22 mouse cellular contexts compared by ENCODE assay signal in genomic region chr4:144441095-144441494, GRCm38 (mm10). TPM values are rescaled to one million over a fixed set of nuclear protein-coding genes. Genes with fewer than 3 reads are reported as not detected.
DNase-seq lines count a peak whose midpoint lies in the region; ATAC-seq lines count a peak whose summit lies in the region.
"Had no signal": no experiment of that assay in that cellular context is flagged by ENCODE, and none has a peak within 500 bp of the region (broad histone marks: within the 10 kb centered on the region; RNA-seq: fewer than 3 reads in every experiment).

No protein-coding gene starts in this region.

- 73% methylated on average over 4 of the region's 4 CpGs for WGBS in embryonic facial prominence, embryonic 11.5 days
- 81% methylated on average over 4 of the region's 4 CpGs for WGBS in embryonic facial prominence, embryonic 10.5 days
- 92% methylated on average over 4 of the region's 4 CpGs for WGBS in forebrain, embryonic 13.5 days

- 0 out of 2 replicates have a peak, but pooled peaks have one; percentile 34 for ATAC-seq in embryonic facial prominence, embryonic 11.5 days (replicated peaks; ENCODE audit: insufficient number of reproducible peaks, low FRiP score, low TSS enrichment, low read depth)
- no peak for ATAC-seq in activated CD4-positive, CD25-positive, alpha-beta regulatory T cell, adult 4 months
- ATAC-seq in forebrain, embryonic 13.5 days: no peak
- ATAC-seq: CD4-positive, CD25-positive, alpha-beta regulatory T cell, adult 4 months; Patski had no signal

- H3K4me1 ChIP-seq in embryonic facial prominence, embryonic 11.5 days (ENCODE audit: control insufficient read depth, insufficient read depth, low read length): no peaks in the 10 kb centered on the region
- no peaks in the 10 kb centered on the region for H3K4me1 ChIP-seq in embryonic facial prominence, embryonic 10.5 days
- H3K4me1 ChIP-seq in forebrain, embryonic 13.5 days: no peaks in the 10 kb centered on the region

- H3K27me3 ChIP-seq in embryonic facial prominence, embryonic 11.5 days (ENCODE audit: control insufficient read depth, insufficient read depth, low read length): no peaks in the 10 kb centered on the region
- H3K27me3 ChIP-seq in embryonic facial prominence, embryonic 10.5 days (replicated peaks; ENCODE audit: low read depth, poor library complexity, severe bottlenecking): no peaks in the 10 kb centered on the region
- H3K27me3 ChIP-seq in forebrain, embryonic 13.5 days: no peaks in the 10 kb centered on the region
- H3K27me3 ChIP-seq: Patski had no signal

- H3K36me3 ChIP-seq in embryonic facial prominence, embryonic 11.5 days (replicated peaks; ENCODE audit: control insufficient read depth, insufficient read depth, low read depth, low read length): no peaks in the 10 kb centered on the region
- H3K36me3 ChIP-seq in embryonic facial prominence, embryonic 10.5 days (replicated peaks): no peaks in the 10 kb centered on the region
- H3K36me3 ChIP-seq in forebrain, embryonic 13.5 days (ENCODE audit: poor library complexity, severe bottlenecking): no peaks in the 10 kb centered on the region
- H3K36me3 ChIP-seq: G1E had no signal

- H3K27ac ChIP-seq in embryonic facial prominence, embryonic 11.5 days (replicated peaks; ENCODE audit: low read depth, low read length): no peak overlapping the region
- H3K27ac ChIP-seq in embryonic facial prominence, embryonic 10.5 days (replicated peaks): no peak overlapping the region
- H3K27ac ChIP-seq in forebrain, embryonic 13.5 days: no peak overlapping the region

- H3K9me3 ChIP-seq in embryonic facial prominence, embryonic 11.5 days (replicated peaks; ENCODE audit: control insufficient read depth, low read length): no peaks in the 10 kb centered on the region
- H3K9me3 ChIP-seq in embryonic facial prominence, embryonic 10.5 days: 0 out of 2 replicates have a peak, but pooled peaks cover 2% of the 10 kb centered on the region
- peaks cover 40% of the 10 kb centered on the region for H3K9me3 ChIP-seq in forebrain, embryonic 13.5 days (replicated peaks)

- no peak for DNase-seq in embryonic facial prominence, embryonic 11.5 days (ENCODE audit: low spot score)
- DNase-seq in embryonic facial prominence, embryonic 10.5 days (ENCODE audit: low spot score): no peak
- peak; percentile 91 for DNase-seq in fat pad, adult 2 months (ENCODE audit: extremely low read depth, low read depth, low spot score)
- peak; percentile 86 for DNase-seq in gonadal fat pad, adult 2 months (ENCODE audit: low read depth)
- DNase-seq: adrenal gland, adult 2 months; adrenal gland, adult 8-10 months; adrenal gland, postnatal 10 days; adrenal gland, postnatal 14 days; adrenal gland, postnatal 25 days; adrenal gland, postnatal 36 days; B cell, adult 2 months; cerebellum, adult 11 months; cerebellum, adult 11-12 months; cerebellum, adult 18-20 months; cerebellum, adult 2 months had no signal

- no peak overlapping the region for H3K4me2 ChIP-seq in embryonic facial prominence, embryonic 11.5 days (ENCODE audit: low read depth, low read length)
- H3K4me2 ChIP-seq in forebrain, embryonic 13.5 days: no peak overlapping the region

- no peak overlapping the region for H3K9ac ChIP-seq in embryonic facial prominence, embryonic 11.5 days (replicated peaks; ENCODE audit: low read length)
- H3K9ac ChIP-seq in forebrain, embryonic 13.5 days: no peak overlapping the region

- no peak overlapping the region for H3K4me3 ChIP-seq in embryonic facial prominence, embryonic 11.5 days (ENCODE audit: low read depth, low read length)
- H3K4me3 ChIP-seq in embryonic facial prominence, embryonic 10.5 days: no peak overlapping the region
- H3K4me3 ChIP-seq in forebrain, embryonic 13.5 days: no peak overlapping the region

RNA-seq across cellular contexts. Expression of gene 1700012P22Rik, which starts 2.5 kb away (rescaled TPM):
- polyA plus RNA-seq in embryonic facial prominence, embryonic 11.5 days (2014; fragmentation: Nextera tagmentation; extraction: Ambion mirVana): not detected in 2 replicates
- polyA plus RNA-seq in embryonic facial prominence, embryonic 10.5 days (2016; fragmentation: Nextera tagmentation; extraction: Ambion mirVana): not detected in 2 replicates
- 0.55 and 0.95 TPM in 2 replicates for polyA plus RNA-seq in gonadal fat pad, adult 2 months (2012; rRNA removed)
- not detected for polyA plus RNA-seq in activated CD4-positive, CD25-positive, alpha-beta regulatory T cell, adult 4 months (2017; shearing (Covaris generic))
- not detected in 2 replicates for polyA plus RNA-seq in forebrain, embryonic 13.5 days (2015; fragmentation: Nextera tagmentation; extraction: Ambion mirVana)
- polyA plus RNA-seq: adrenal gland, adult 2 months; brain, embryonic 14.5 days; C2C12; CD4-positive, CD25-positive, alpha-beta regulatory T cell, adult 4 months; cerebellum, adult 2 months; G1E; Patski had no signal

RNA-seq across cellular contexts. Expression of gene Gm9944, which starts 12.0 kb away (rescaled TPM):
- polyA plus RNA-seq in embryonic facial prominence, embryonic 11.5 days (2014; fragmentation: Nextera tagmentation; extraction: Ambion mirVana): not detected in 2 replicates
- polyA plus RNA-seq in embryonic facial prominence, embryonic 10.5 days (2016; fragmentation: Nextera tagmentation; extraction: Ambion mirVana): not detected in 2 replicates
- polyA plus RNA-seq in gonadal fat pad, adult 2 months (2012; rRNA removed): not detected in 2 replicates
- not detected for polyA plus RNA-seq in activated CD4-positive, CD25-positive, alpha-beta regulatory T cell, adult 4 months (2017; shearing (Covaris generic))
- polyA plus RNA-seq in forebrain, embryonic 13.5 days (2015; fragmentation: Nextera tagmentation; extraction: Ambion mirVana): not detected in 2 replicates
- polyA plus RNA-seq: adrenal gland, adult 2 months; brain, embryonic 14.5 days; C2C12; CD4-positive, CD25-positive, alpha-beta regulatory T cell, adult 4 months; cerebellum, adult 2 months; G1E; Patski had no signal

RNA-seq across cellular contexts. Expression of gene Aadacl3, which starts 22.5 kb away (rescaled TPM):
- not detected in 2 replicates for polyA plus RNA-seq in embryonic facial prominence, embryonic 11.5 days (2014; fragmentation: Nextera tagmentation; extraction: Ambion mirVana)
- polyA plus RNA-seq in embryonic facial prominence, embryonic 10.5 days (2016; fragmentation: Nextera tagmentation; extraction: Ambion mirVana): not detected in 2 replicates
- not detected in 2 replicates for polyA plus RNA-seq in gonadal fat pad, adult 2 months (2012; rRNA removed)
- not detected for polyA plus RNA-seq in activated CD4-positive, CD25-positive, alpha-beta regulatory T cell, adult 4 months (2017; shearing (Covaris generic))
- polyA plus RNA-seq in forebrain, embryonic 13.5 days (2015; fragmentation: Nextera tagmentation; extraction: Ambion mirVana): not detected in 2 replicates
- polyA plus RNA-seq: adrenal gland, adult 2 months; brain, embryonic 14.5 days; C2C12; CD4-positive, CD25-positive, alpha-beta regulatory T cell, adult 4 months; cerebellum, adult 2 months; G1E; Patski had no signal

RNA-seq across cellular contexts. Expression of gene Pramef12, which starts 32.8 kb away (rescaled TPM):
- not detected in 2 replicates for polyA plus RNA-seq in embryonic facial prominence, embryonic 11.5 days (2014; fragmentation: Nextera tagmentation; extraction: Ambion mirVana)
- 0.30 TPM in 1 of 2 replicates, not detected in the other for polyA plus RNA-seq in embryonic facial prominence, embryonic 10.5 days (2016; fragmentation: Nextera tagmentation; extraction: Ambion mirVana)
- 5.5 and 6.4 TPM in 2 replicates for polyA plus RNA-seq in gonadal fat pad, adult 2 months (2012; rRNA removed)
- polyA plus RNA-seq in activated CD4-positive, CD25-positive, alpha-beta regulatory T cell, adult 4 months (2017; shearing (Covaris generic)): not detected
- not detected in 2 replicates for polyA plus RNA-seq in forebrain, embryonic 13.5 days (2015; fragmentation: Nextera tagmentation; extraction: Ambion mirVana)
- polyA plus RNA-seq: adrenal gland, adult 2 months; C2C12; CD4-positive, CD25-positive, alpha-beta regulatory T cell, adult 4 months; cerebellum, adult 2 months; G1E had no signal

Comparison
In these comparisons a context has a peak if more than half of its experiments do, and no peak if none do; other contexts are left out.
1. DNase-seq: peak in fat pad, adult 2 months (single experiment) and gonadal fat pad, adult 2 months (single experiment); none in embryonic facial prominence, embryonic 11.5 days (single experiment) and embryonic facial prominence, embryonic 10.5 days (single experiment).